Comparison of ENCODE assay signal across 9 mouse cellular contexts in the genomic region with DNA sequence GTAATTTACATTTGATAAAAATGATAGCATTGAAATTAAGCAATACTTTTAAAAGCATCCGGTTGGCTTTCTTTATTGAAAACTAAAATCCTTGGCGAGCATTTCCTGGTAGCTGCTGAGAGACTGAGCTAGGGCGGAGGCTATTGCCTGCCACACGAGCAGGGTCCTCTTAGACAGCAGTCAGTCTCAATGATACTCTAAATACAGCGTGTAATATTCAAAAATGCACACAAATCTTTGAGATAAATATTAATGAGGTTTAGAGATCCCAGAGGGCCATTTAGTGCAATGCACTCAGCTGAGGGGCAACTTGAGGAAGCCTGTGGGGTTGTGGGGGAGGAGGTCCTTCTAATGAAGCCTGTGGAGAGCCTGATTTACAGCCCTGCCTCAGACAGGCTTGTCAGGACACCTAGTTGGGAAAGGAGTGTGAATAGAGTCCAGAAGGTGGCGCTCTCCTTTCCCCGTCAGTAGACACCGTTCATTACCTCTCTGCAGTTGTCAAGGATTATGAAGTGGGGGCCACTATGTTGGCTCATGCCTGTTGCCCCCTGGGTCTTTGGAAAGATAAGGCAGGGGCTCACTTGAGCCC. TPM values are rescaled to one million over a fixed set of nuclear protein-coding genes. Genes with fewer than 3 reads are reported as not detected.
DNase-seq lines count a peak whose midpoint lies in the region; ATAC-seq and TF ChIP-seq lines count a peak whose summit lies in the region.
"Had no signal": no experiment of that assay in that cellular context is flagged by ENCODE, and none has a peak within 500 bp of the region (broad histone marks: within the 10 kb centered on the region; RNA-seq: fewer than 3 reads in every experiment).

No protein-coding gene starts in this region.

- TF ChIP-seq RAD21 in CH12.LX (IDR thresholded peaks at IDR 0.05; ENCODE audit: low read depth, low read length), result peak; percentile 16

- H3K79me2 ChIP-seq in CH12.LX (replicated peaks; ENCODE audit: control insufficient read depth, extremely low read depth, insufficient read depth, poor library complexity, severe bottlenecking), result no peaks in the 10 kb centered on the region

- no peak for TF ChIP-seq EP300 in CH12.LX (IDR thresholded peaks at IDR 0.05; ENCODE audit: low read length)

- peak; percentile 32 for DNase-seq in CH12.LX (ENCODE audit: extremely low read depth)
- peak; percentile 53 for DNase-seq in lung, postnatal 36 days
- DNase-seq in layer of hippocampus, postnatal 36 days, result no peak
- DNase-seq in spleen, postnatal 14 days (ENCODE audit: low spot score in 2 of 2), result no peak
- DNase-seq in cerebellum, adult 9-11 months, result no peak

- H3K9me3 ChIP-seq in intestine, postnatal 0 days (ENCODE audit: control insufficient read depth), result no peaks in the 10 kb centered on the region
- no peaks in the 10 kb centered on the region for H3K9me3 ChIP-seq in intestine, embryonic 16.5 days (ENCODE audit: control insufficient read depth, low read length)
- no peaks in the 10 kb centered on the region for H3K9me3 ChIP-seq in CH12.LX (replicated peaks; ENCODE audit: low read length)

- H3K4me1 ChIP-seq in intestine, postnatal 0 days (replicated peaks; ENCODE audit: control insufficient read depth, insufficient read depth, low read length), result no peaks in the 10 kb centered on the region
- no peaks in the 10 kb centered on the region for H3K4me1 ChIP-seq in intestine, embryonic 16.5 days (ENCODE audit: control insufficient read depth, insufficient read depth, low read length)
- H3K4me1 ChIP-seq in CH12.LX (ENCODE audit: control insufficient read depth in 1 of 2, insufficient read depth in 2 of 2), result peaks cover 0 to 10% of the 10 kb centered on the region in 2 experiments; a peak in 2 of 4 replicates
- H3K4me1 ChIP-seq in cortical plate, adult 2 months (ENCODE audit: control insufficient read depth, insufficient read depth, low read length), result peaks cover 10% of the 10 kb centered on the region

- no peak overlapping the region for H3K4me2 ChIP-seq in intestine, postnatal 0 days (replicated peaks; ENCODE audit: low read depth)
- no peak overlapping the region for H3K4me2 ChIP-seq in intestine, embryonic 16.5 days (ENCODE audit: low read depth, low read length)
- peak overlapping the region; percentile 7; the same call in 1 of the 2 replicates for H3K4me2 ChIP-seq in CH12.LX (ENCODE audit: insufficient read depth, low read depth, poor library complexity, severe bottlenecking)

- dilution Hi-C loops in CH12.LX (cut with MboI; ENCODE audit: extremely low pct_ligation_motif_present, extremely low pct_unique_long_range_greater_than_20kb, low sequenced_read_pairs), result no loop called here

- no peak for TF ChIP-seq POLR2A in CH12.LX (IDR thresholded peaks at IDR 0.05; ENCODE audit: low read depth, low read length)
- no peak for TF ChIP-seq POLR2A in cortical plate, adult 2 months (IDR thresholded peaks at IDR 0.05; ENCODE audit: extremely low read depth, insufficient read depth, low read length)

- ATAC-seq in intestine, postnatal 0 days, result no peak
- no peak for ATAC-seq in intestine, embryonic 16.5 days

- TF ChIP-seq CTCF in intestine, postnatal 0 days (IDR thresholded peaks at IDR 0.05; ENCODE audit: low read depth), result peak; percentile 76
- peak; percentile 42 to 72; a peak in 3 of 4 replicates for TF ChIP-seq CTCF in CH12.LX (conservative IDR thresholded peaks at IDR 0.05 in 1 of 2, IDR thresholded peaks at IDR 0.05 in 1 of 2; ENCODE audit: low read depth in 2 of 2, low read length in 2 of 2)
- TF ChIP-seq CTCF in cortical plate, adult 2 months (IDR thresholded peaks at IDR 0.05; ENCODE audit: extremely low read depth, insufficient read depth, low read length), result peak; percentile 30; the same call in 1 of the 2 replicates

- in situ Hi-C loops in CH12.LX (cut with MboI; ENCODE audit: low pct_ligation_motif_present, low pct_unique_long_range_greater_than_20kb, low sequenced_read_pairs), result no loop called here

- no peaks in the 10 kb centered on the region for H3K36me3 ChIP-seq in intestine, postnatal 0 days (ENCODE audit: control insufficient read depth, insufficient read depth)
- no peaks in the 10 kb centered on the region for H3K36me3 ChIP-seq in intestine, embryonic 16.5 days (ENCODE audit: control insufficient read depth, insufficient read depth, low read length)
- H3K36me3 ChIP-seq in CH12.LX (replicated peaks in 1 of 2; ENCODE audit: control insufficient read depth in 1 of 2, insufficient read depth in 1 of 2, low read length in 1 of 2), result no peaks in the 10 kb centered on the region

- no peak overlapping the region for H3K9ac ChIP-seq in intestine, postnatal 0 days (ENCODE audit: low read depth, low read length)
- H3K9ac ChIP-seq in intestine, embryonic 16.5 days (ENCODE audit: low read depth, low read length), result no peak overlapping the region
- H3K9ac ChIP-seq in CH12.LX (ENCODE audit: insufficient read depth, low read depth), result no peak overlapping the region

- H3K27me3 ChIP-seq in intestine, postnatal 0 days (replicated peaks; ENCODE audit: control insufficient read depth, insufficient read depth, low read length), result 0 out of 2 replicates have a peak, but pooled peaks cover 4% of the 10 kb centered on the region
- no peaks in the 10 kb centered on the region for H3K27me3 ChIP-seq in intestine, embryonic 16.5 days (replicated peaks; ENCODE audit: control insufficient read depth, insufficient read depth, low read length)
- H3K27me3 ChIP-seq in CH12.LX (replicated peaks), result no peaks in the 10 kb centered on the region

- no peak overlapping the region for H3K27ac ChIP-seq in intestine, postnatal 0 days (ENCODE audit: low read depth, low read length)
- H3K27ac ChIP-seq in intestine, embryonic 16.5 days (ENCODE audit: low read length), result no peak overlapping the region
- H3K27ac ChIP-seq in CH12.LX (ENCODE audit: insufficient read depth, low read depth), result no peak overlapping the region
- H3K27ac ChIP-seq in cortical plate, adult 2 months (ENCODE audit: insufficient read depth, low read length), result no peak overlapping the region

- H3K4me3 ChIP-seq in intestine, postnatal 0 days (ENCODE audit: low read depth, low read length), result no peak overlapping the region
- H3K4me3 ChIP-seq in intestine, embryonic 16.5 days (ENCODE audit: low read length), result no peak overlapping the region
- H3K4me3 ChIP-seq in CH12.LX (replicated peaks in 1 of 3; ENCODE audit: low read depth in 2 of 3, low read length in 2 of 3, poor library complexity in 1 of 3), result no peak overlapping the region
- no peak overlapping the region for H3K4me3 ChIP-seq in cortical plate, adult 2 months (ENCODE audit: insufficient read depth, low read length)

- 27% methylated on average over 8 of the region's 8 CpGs for WGBS in intestine, postnatal 0 days
- WGBS in intestine, embryonic 16.5 days, result 34% methylated on average over 8 of the region's 8 CpGs

TF ChIP-seq in CH12.LX, 34 proteins besides CTCF, POLR2A, EP300 and RAD21:
- TF ChIP-seq SMC3 (IDR thresholded peaks at IDR 0.05; ENCODE audit: low read depth, low read length), result peak; percentile 50
- no peak for TF ChIP-seq UBTF (IDR thresholded peaks at IDR 0.05; ENCODE audit: low read depth, low read length)

RNA-seq across cellular contexts. Expression of a gene that starts 6.6 kb away (rescaled TPM):
- polyA plus RNA-seq in intestine, postnatal 0 days (2015; fragmentation: Nextera tagmentation; extraction: Ambion mirVana), result 0.46 and 0.71 TPM in 2 replicates
- 0.73 and 0.76 TPM in 2 replicates for polyA plus RNA-seq in intestine, embryonic 16.5 days (2015; fragmentation: Nextera tagmentation; extraction: Ambion mirVana)
- total RNA-seq in CH12.LX (2012; rRNA removed) (not detected in 2 replicates), CH12.LX (2014; rRNA removed) (not detected in 2 replicates)
- not detected in 2 replicates for polyA plus RNA-seq in CH12.LX (2012; ENCODE audit: insufficient read length, low read depth)
- 0.08 and 0.56 TPM in 2 replicates for polyA plus RNA-seq in cortical plate, adult 2 months (2012; rRNA removed)
- total RNA-seq in layer of hippocampus, postnatal 36 days (2021), result under 1 TPM in 1 of 2 experiments, not detected in 1; 0.42 TPM
- polyA plus RNA-seq: liver, embryonic 16.5 days had no signal

RNA-seq across cellular contexts. Expression of a gene that starts 7.5 kb away (rescaled TPM):
- 7.6 and 9.5 TPM in 2 replicates for polyA plus RNA-seq in intestine, postnatal 0 days (2015; fragmentation: Nextera tagmentation; extraction: Ambion mirVana)
- polyA plus RNA-seq in intestine, embryonic 16.5 days (2015; fragmentation: Nextera tagmentation; extraction: Ambion mirVana), result 6.8 and 6.9 TPM in 2 replicates
- total RNA-seq in CH12.LX (2012; rRNA removed) (0.21 TPM in 1 of 2 replicates, not detected in the other), CH12.LX (2014; rRNA removed) (not detected in 2 replicates)
- not detected in 2 replicates for polyA plus RNA-seq in CH12.LX (2012; ENCODE audit: insufficient read length, low read depth)
- 176 and 178 TPM in 2 replicates for polyA plus RNA-seq in cortical plate, adult 2 months (2012; rRNA removed)
- total RNA-seq in layer of hippocampus, postnatal 36 days (2021), result 100 to 1,000 TPM; 132 to 154 TPM

Comparison
In these comparisons a context has a peak if more than half of its experiments do, and no peak if none do; other contexts are left out.
1. DNase-seq: peak in CH12.LX (single experiment) and lung, postnatal 36 days (single experiment); none in layer of hippocampus, postnatal 36 days (0 of 2), spleen, postnatal 14 days (0 of 2) and cerebellum, adult 9-11 months (single experiment).
2. RNA of a gene that starts 7.5 kb away (polyA plus RNA-seq): 176 to 178 TPM in cortical plate, adult 2 months; 7.6 to 9.5 TPM in intestine, postnatal 0 days, 6.8 to 6.9 TPM in intestine, embryonic 16.5 days and not detected in CH12.LX; every median in the first group is over 10 times any median in the second.
3. Peak in every context shown above with its lines, with median percentiles within 50 percentile points of each other: CTCF ChIP-seq.